Mouse (Mus musculus): ENCODE results near the gene Klk1.

GRCm38 (mm10) chr7:44260410-44260809 is 35.2 kb downstream of the Klk1 start:
- no peak for TF ChIP-seq CHD2 (IDR thresholded peaks at IDR 0.05; ENCODE audit: low read depth, low read length)
- no peak for TF ChIP-seq HCFC1 (IDR thresholded peaks at IDR 0.05; ENCODE audit: borderline replicate concordance, insufficient read depth, low read length)

All from ES-E14 (cell line).